Mouse (Mus musculus) adipocyte (in vitro differentiated cells): ENCODE data around the gene P3h4.

Source experiments
- DNase-seq: peaks from one replicate; pipeline ENCODE4 v3.0.0-alpha.2; 2016; ENCODE audit warnings: low spot score

P3h4 gene

DNA sequence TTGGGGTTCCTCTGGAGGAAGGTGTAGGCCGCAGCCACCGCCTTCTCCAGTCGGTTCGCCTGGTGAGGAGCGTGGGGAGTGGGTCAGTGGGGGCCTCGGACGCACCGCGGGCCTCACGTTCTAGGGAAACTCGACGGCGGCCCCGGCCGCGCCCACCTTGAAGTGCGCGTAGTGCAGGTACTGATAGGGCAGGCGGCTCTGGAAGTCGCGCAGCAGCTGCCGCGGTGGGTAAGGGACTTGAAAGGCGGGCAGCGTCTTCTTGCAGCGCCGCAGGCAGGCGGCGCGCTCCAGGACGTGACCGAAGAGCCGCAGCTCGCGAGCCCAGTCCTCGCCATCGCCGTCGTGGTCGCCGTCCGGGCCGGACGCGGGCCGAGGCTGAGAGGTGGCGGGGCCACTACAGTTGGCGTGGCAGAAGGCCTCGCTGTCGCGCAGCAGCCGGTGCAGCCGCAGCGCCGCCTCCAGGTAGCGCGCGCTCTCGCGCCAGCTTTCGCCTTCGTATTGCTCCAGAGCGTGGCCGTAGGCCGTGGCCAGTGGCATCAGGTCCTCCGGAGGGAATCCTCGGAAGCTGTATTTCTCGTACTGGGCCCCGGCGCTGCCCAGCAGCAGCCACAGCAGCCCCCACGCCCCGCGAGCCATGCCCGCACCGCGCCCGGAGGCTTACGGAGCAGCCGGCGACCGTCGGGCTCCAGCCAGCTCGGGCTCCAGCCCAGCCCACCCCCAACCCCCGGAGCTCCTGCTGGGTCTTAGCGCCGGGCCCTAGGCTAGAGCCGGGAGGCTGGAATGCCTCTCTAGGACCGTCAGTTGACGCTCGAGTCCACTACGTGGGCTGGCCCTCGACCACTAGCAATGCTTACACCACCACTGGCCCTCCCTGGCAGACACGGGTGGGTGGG is at the start of gene P3h4:
TSS of gene P3h4 (minus strand) at position 816 of the 893 bp plus-strand sequence.
- DNase-seq: peak; percentile 94

- DNase-seq: no peak
Measured at GRCm38 (mm10) chr11:100462699-100463098, 48.1 kb upstream of the P3h4 start.

DNA sequence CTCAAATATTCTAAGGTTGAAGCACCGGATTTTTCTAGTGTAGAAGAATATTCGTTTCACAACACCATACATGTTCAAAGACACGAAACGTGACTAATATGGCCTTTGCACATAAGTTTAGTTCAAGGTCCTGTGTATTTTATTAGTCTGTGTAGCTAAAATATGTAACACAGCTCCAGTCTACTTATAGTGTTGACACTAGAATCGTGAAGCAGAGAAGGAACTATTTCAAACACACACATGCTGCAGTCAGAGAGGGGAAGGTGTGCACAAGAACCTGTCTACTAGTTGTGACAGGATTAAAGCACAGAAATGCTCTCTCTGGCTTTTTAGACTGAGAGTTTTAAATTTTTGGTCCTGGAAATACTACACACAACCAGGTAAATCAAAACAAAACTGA is 43.1 kb upstream of the P3h4 start:
- no peak for DNase-seq

DNA sequence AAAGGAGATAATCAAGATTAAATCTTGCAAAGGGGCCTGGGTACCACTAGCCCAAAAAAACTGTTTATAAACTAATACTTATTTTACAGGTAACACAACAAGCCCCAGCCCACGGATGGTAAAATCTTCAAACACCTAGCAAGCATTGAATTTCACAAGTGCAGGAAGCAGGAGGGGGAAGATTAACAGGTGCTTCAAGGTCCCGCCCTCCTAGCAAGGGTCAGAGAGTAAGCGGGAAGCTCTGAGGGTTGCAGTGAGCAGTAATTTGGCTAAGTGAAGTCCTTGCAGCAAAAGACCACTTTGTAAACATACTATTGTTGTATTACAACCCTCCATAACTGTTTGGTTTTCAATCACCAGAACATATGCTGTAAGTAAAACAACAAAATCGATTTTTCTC is 42.6 kb upstream of the P3h4 start:
- no peak for DNase-seq

DNA sequence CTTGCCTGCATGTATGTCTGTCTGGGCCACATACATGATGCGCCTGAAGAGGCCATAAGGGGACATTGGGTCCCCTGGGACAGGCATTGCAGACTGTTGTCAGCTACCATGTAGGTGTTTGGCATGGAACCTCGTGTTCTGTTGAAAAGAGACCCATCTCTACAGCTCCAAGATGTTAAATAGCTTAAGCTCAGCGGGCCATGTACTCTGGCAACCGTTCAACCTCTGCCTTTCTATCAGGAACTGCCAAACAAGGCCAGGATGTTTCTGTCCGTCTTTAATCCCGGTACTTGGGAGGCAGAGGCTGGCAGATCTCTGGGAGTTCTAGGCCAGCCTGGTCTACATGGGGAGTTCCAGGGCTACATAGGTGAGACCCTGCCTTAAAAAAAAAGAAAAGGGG is 28.0 kb upstream of the P3h4 start:
- no peak for DNase-seq

DNA sequence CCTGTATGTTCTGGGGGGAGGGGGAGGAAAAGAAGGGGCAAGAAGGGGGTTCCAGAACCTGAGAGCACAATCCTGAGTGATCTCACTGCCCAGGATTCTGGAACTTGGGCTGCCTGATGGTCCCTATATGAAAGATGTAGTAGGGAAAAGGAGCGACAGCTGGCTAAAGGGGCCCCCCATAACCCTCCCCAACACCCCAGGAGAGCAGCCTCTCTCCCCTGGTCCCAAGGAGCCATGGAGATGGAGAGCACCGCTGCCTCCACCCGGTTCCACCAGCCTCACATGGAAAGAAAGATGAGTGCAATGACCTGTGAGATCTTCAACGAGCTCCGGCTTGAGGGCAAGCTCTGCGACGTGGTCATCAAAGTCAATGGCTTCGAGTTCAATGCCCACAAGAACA is 27.2 kb upstream of the P3h4 start, which contains the start of the genes Nt5c3b and Klhl10:
TSS of gene Nt5c3b (minus strand) at position 12 of the 400 bp plus-strand sequence.
TSS of gene Klhl10 (plus strand) at position 121 of the 400 bp plus-strand sequence.
- DNase-seq: no peak

- DNase-seq: peak; percentile 75
Measured at GRCm38 (mm10) chr11:100440691-100441522, 26.3 kb upstream of the P3h4 start.

DNA sequence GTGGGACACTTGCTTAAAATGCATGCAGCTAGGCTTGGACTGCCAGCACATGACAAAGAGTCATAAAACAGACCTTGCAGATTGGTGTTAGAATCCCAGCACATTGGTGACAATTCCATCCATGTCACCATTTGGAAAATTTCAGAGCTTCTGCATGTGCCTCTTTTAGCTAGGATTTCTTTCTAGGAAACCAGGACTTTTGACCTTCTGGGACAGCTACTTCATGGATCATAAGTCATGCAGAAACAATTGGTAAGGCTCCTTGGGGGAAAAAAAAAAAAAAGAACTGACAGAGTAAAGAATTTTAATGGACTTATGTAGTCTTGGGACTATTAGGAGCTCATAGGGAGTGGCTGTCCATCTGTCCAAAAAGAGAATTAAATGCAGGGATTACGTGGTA is 23.3 kb upstream of the P3h4 start:
- peak; percentile 25 for DNase-seq

- no peak for DNase-seq
Measured at GRCm38 (mm10) chr11:100435678-100436246, 21.1 kb upstream of the P3h4 start.

GRCm38 (mm10) chr11:100432002-100432401 is 17.4 kb upstream of the P3h4 start:
- no peak for DNase-seq

- no peak for DNase-seq
Measured at GRCm38 (mm10) chr11:100430052-100430451, 15.4 kb upstream of the P3h4 start.

DNA sequence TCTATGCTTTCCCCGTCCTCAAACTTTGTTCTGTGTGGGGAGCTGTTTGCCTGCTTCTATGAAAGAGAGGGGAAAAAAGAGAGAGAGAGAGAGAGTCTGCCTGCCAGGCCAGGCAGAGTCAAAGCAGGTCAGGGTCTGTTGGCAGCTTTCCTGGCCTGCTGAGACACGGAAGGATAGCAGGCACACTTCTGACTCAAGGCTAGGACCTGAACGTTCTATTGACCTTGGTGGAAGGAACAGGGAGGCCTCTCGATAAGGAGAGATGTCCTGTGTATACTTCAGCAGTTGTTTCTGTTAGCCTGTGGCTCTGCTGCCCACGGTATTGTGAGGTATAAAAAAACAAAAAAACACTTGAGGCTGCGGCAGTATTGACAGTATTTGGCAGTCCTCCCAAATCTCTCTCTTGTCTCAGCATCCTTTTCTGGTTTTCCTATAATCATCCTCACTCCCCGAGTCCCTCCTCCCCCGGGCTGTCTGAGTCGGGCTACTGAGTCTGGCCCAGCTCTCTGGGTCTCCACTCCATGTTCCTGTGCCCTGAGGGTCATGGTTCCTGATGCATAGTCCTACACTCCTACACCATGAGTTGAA is 14.1 kb upstream of the P3h4 start:
- DNase-seq: no peak

DNA sequence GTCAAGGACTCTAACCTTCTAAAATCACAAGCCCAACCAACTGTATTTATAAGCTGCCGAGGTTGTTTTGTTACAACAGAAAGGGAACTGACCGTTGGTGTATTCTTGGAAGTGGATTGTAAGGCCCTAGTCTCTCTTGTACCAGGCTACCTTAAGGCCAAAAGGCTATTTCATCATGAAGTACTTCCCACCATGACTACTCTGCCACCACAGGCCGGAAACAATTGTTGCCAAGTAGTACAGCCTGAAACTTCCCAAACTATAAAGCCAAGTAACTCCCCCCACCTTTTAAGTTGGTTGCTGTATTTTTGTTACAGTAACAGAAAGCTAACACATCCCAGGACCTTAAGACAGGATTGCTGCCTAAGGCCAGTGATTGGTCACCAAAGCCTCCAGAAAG is 12.2 kb upstream of the P3h4 start:
- DNase-seq: no peak

DNA sequence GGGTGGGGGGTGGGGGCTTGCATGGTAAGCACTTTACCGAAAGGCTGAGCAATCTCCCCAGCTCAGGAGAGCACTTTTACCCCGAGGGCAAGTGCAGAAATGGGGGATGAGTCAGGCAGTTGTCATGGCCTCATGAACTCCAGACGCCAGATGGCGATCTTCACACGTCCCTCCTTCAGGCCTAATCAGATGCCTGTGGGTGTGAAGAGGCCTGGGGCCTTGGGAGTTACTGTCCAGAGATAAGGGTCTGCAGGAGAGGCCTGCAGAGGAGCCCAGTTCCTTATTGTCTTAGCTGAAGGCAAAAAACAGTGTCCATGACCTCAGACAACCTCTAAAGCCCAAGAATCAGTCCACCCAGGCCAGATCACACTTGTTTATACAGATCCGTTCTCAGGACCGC is 11.2 kb upstream of the P3h4 start:
- peak; percentile 84 for DNase-seq

GRCm38 (mm10) chr11:100423836-100424235 is 9.2 kb upstream of the P3h4 start:
- DNase-seq: no peak

- DNase-seq: no peak
Measured at GRCm38 (mm10) chr11:100421537-100421936, 6.9 kb upstream of the P3h4 start.

DNA sequence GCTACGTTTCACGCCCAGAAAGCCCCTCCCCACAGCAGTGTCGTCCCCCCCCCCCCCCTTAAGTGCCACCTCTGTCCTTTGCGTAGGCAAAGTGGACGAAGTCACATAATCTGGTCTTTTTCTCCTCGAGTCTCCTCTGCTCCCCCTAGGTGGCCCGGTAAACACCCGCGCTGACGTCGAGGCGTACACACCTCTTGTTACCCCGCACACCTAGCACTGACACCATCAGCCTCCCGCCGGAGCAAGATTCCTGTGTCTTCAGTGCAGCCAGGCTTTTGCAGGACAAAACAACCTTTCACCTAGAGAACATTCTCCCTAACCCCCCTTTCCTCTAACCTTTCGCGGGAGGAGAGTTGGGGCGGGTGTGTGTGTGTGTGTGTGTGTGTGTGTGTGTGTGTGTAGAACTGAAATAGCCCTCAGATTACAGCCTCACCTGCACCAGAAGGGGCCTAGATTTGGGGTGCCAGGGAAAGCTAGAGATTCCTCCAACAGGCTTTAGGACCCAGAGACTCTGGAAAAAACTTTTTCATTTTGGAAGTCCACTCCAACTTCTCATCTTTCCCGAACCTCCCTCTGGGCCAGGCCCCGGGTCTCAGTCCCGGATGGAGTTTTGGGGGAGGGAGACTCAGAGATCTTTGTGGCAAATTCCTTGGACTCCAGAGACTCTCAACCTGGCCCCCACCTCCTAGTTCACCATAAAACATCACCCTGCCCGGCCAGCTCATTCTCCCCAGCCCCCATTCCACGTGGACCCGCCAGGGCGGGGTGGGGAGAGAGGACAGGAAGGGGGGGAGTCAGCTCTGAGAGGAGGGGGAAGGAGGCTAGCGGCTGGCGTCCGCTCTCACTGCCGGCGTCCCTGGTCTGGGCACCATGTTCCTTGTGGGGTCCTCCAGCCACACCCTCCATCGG is 532 bp upstream of the P3h4 start, which contains the start of gene Fkbp10:
TSS of gene Fkbp10 (plus strand) at position 784 of the 909 bp plus-strand sequence.
- peak; percentile 85 for DNase-seq

DNA sequence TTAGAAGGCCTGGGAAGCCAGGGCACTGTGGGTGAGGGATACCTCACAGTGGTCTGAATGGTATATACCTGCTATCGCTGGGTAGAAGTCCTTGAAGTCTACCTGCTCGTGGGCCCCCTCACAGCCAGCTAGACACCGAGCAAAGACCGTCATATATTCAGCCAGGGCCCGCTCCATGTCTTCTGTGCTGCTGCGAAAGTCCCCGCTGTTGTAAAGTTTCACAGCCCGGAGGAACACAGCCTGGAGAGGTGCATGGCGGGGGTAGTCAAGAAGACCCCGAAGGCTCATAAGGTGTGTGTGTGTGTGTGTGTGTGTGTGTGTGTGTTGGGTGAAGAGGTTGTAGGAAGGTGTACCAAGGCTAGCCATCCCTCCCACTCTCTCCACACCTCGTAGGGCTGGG is 1.1 kb downstream of the P3h4 start:
- DNase-seq: no peak

GRCm38 (mm10) chr11:100411736-100412135 is 2.9 kb downstream of the P3h4 start:
- no peak for DNase-seq

GRCm38 (mm10) chr11:100409686-100410085 is 5.0 kb downstream of the P3h4 start:
- no peak for DNase-seq
